Comparison of ENCODE assay signal across 19 mouse cellular contexts in genomic region chr3:154110528-154110927, GRCm38 (mm10).
"Had no signal": no experiment of that assay in that cellular context is flagged by ENCODE, and none has a peak within 500 bp of the region (broad histone marks: within the 10 kb centered on the region; RNA-seq: fewer than 3 reads in every experiment).

No protein-coding gene starts in this region.

- ATAC-seq: liver, postnatal 0 days; midbrain, embryonic 15.5 days had no signal

- H3K4me3 ChIP-seq: left cerebral cortex, adult 2 months; limb, embryonic 12.5 days; limb, embryonic 15.5 days; midbrain, embryonic 12.5 days; midbrain, embryonic 15.5 days; neural tube, embryonic 12.5 days; neural tube, embryonic 15.5 days; stomach, embryonic 15.5 days had no signal

- H3K4me1 ChIP-seq: limb, embryonic 15.5 days; midbrain, embryonic 12.5 days; midbrain, embryonic 15.5 days; neural tube, embryonic 12.5 days; stomach, embryonic 15.5 days had no signal

- H3K9me3 ChIP-seq: limb, embryonic 12.5 days; limb, embryonic 15.5 days; midbrain, embryonic 12.5 days; midbrain, embryonic 15.5 days; neural tube, embryonic 12.5 days; neural tube, embryonic 15.5 days; stomach, embryonic 15.5 days had no signal

- DNase-seq: kidney, postnatal 36 days; layer of hippocampus, postnatal 36 days; liver, postnatal 0 days; right cerebral cortex, adult 18-20 months; right cerebral cortex, postnatal 25 days; spleen, adult 18-20 months; thymus, postnatal 25 days had no signal

- H3K4me2 ChIP-seq: limb, embryonic 12.5 days; limb, embryonic 15.5 days; liver, embryonic 11.5 days; lung, embryonic 14.5 days; midbrain, embryonic 12.5 days; midbrain, embryonic 15.5 days; neural tube, embryonic 12.5 days; neural tube, embryonic 15.5 days; stomach, embryonic 15.5 days had no signal

- H3K27ac ChIP-seq: left cerebral cortex, adult 2 months; limb, embryonic 12.5 days; limb, embryonic 15.5 days; liver, embryonic 14.5 days; macrophage; midbrain, embryonic 12.5 days; midbrain, embryonic 15.5 days; neural tube, embryonic 12.5 days; neural tube, embryonic 15.5 days; stomach, embryonic 15.5 days had no signal

- H3K9ac ChIP-seq: limb, embryonic 12.5 days; limb, embryonic 15.5 days; liver, embryonic 14.5 days; liver, postnatal 0 days; lung, embryonic 14.5 days; midbrain, embryonic 12.5 days; midbrain, embryonic 15.5 days; neural tube, embryonic 12.5 days; neural tube, embryonic 15.5 days; stomach, embryonic 15.5 days had no signal

- H3K27me3 ChIP-seq: limb, embryonic 12.5 days; limb, embryonic 15.5 days; midbrain, embryonic 12.5 days; midbrain, embryonic 15.5 days; neural tube, embryonic 12.5 days; neural tube, embryonic 15.5 days; stomach, embryonic 15.5 days had no signal

- H3K36me3 ChIP-seq: limb, embryonic 12.5 days; limb, embryonic 15.5 days; midbrain, embryonic 12.5 days; midbrain, embryonic 15.5 days; neural tube, embryonic 12.5 days; neural tube, embryonic 15.5 days; stomach, embryonic 15.5 days had no signal
